Mouse (Mus musculus): ENCODE measurements around the gene Olfr609.
"Not testable (repeated sequence)": the region's sequence is repeated elsewhere in the genome, so short reads cannot be mapped to it uniquely, and the experiment has no call there.

Olfr609 gene

GRCm38 (mm10) chr7:103497962-103498361 is at the start of gene Olfr609:
Olfr609 (minus strand) TSS chr7:103498062.
- no peak for DNase-seq (ENCODE audit: low read depth, low spot score)

- not testable (repeated sequence) for DNase-seq (ENCODE audit: low read depth, low spot score)
Observed at GRCm38 (mm10) chr7:103542617-103543016, 44.8 kb upstream of the Olfr609 start, which contains the start of gene Olfr612. Olfr612 (minus strand) TSS chr7:103542717.

- DNase-seq (ENCODE audit: low read depth, low spot score) = not testable (repeated sequence)
Observed at GRCm38 (mm10) chr7:103520746-103521145, 22.9 kb upstream of the Olfr609 start, which contains the start of gene Olfr611. Olfr611 (minus strand) TSS chr7:103520846.

- DNase-seq (ENCODE audit: low read depth, low spot score) = no peak
Observed at GRCm38 (mm10) chr7:103512022-103512421, 14.2 kb upstream of the Olfr609 start, which contains the start of gene Olfr610. Olfr610 (minus strand) TSS chr7:103512122.

GRCm38 (mm10) chr7:103477106-103477505 is 20.8 kb downstream of the Olfr609 start:
- not testable (repeated sequence) for DNase-seq (ENCODE audit: low read depth, low spot score)

- DNase-seq (ENCODE audit: low read depth, low spot score) = no peak
Observed at GRCm38 (mm10) chr7:103469577-103469976, 28.3 kb downstream of the Olfr609 start, which contains the start of gene Olfr608. Olfr608 (plus strand) TSS chr7:103469877.

- DNase-seq (ENCODE audit: low read depth, low spot score) = no peak
Observed at GRCm38 (mm10) chr7:103460590-103460989, 37.3 kb downstream of the Olfr609 start.

- DNase-seq (ENCODE audit: low read depth, low spot score) = no peak
Observed at GRCm38 (mm10) chr7:103448746-103449145, 49.1 kb downstream of the Olfr609 start, which contains the start of gene Olfr606. Olfr606 (plus strand) TSS chr7:103449046.

GRCm38 (mm10) chr7:103445339-103445738 is 52.5 kb downstream of the Olfr609 start, which contains the start of gene Olfr605:
Olfr605 (minus strand) TSS chr7:103445439.
- no peak for DNase-seq (ENCODE audit: low read depth, low spot score)

Data from embryo, embryonic 11.5 days (tissue).